Mouse (Mus musculus): ENCODE results near the gene Pcyt2.

The Pcyt2 gene

DNA sequence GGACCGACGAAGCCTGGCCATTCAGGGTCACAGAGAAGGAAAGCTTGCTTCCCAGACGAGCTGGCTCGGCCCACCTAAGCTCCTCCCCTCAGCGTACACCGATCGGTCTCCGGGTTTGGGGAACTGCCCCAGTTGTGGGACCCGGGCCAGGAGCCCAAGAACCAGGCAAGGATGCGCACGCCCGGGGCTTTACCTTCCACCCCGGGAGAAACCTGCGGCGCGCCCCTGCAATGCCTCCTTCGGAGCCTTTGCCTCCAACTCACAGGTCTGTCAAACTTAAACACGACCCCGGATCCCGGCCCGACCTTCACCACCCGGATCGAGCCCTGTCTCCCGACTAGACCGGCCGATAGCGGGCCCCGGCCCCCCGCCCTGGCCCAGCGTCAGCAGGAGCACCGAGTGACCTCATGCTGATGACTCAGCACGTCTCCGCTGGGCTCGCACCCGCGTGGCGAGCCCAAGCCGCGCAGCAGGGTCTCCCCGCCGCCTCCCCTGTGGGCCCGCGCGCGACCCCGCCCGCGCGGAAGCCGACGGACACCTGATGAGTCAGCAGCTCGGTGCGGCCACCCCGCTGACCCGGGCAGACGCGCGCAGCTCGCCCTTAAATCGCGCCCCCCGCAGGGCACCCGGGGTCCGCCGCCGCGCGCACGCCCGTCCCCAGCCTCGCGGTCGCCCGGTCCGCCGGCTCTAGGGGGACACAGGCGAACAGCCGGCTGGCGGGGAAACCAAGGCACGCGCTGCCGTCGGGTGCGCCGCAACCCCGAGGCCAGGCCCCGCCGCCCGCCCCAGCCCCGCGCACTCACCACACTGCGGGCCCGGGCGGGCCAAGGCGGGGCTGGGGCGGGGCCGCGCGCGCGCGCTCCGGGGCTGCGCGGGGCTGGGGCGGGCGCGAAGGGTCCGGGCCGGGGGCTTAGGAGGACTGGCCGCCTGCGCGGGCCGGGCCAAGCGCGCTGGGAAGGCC lies 15.1 kb upstream of the Pcyt2 start:
- peak; percentile 76 to 86 for DNase-seq

DNA sequence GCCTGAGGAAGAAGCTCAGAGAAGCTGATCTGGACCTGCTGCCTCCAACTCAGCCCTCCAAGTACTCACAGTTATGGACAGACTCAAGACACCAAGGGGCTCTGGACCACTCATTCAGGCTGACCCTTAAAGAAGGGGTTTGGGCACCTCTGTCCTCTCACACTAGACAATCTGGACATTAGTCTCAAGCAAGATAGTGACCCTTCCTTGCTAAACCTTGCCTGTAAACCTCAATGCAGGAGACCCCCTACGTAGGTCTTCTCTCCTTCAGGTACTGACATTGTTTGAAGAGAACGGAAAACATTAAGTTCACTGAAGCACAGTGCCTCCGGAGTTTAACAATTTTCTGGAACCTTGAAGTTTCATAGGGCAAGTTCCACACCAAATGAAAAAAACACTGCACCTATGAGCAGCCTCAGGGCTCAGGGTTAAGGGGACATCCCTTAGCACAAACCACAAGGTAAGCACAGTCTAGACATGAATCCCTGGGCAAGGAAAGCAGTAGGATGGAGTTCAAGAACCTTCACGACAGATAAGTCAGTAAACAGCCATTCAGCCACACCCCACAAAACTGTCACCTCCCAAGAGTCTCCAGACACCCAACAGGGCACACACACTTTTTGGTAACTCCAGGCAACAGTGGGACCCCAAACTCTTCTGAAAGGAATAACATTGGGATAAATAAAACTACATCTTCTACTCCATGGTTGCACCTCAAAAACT lies 14.2 kb upstream of the Pcyt2 start:
- DNase-seq, result no peak

DNA sequence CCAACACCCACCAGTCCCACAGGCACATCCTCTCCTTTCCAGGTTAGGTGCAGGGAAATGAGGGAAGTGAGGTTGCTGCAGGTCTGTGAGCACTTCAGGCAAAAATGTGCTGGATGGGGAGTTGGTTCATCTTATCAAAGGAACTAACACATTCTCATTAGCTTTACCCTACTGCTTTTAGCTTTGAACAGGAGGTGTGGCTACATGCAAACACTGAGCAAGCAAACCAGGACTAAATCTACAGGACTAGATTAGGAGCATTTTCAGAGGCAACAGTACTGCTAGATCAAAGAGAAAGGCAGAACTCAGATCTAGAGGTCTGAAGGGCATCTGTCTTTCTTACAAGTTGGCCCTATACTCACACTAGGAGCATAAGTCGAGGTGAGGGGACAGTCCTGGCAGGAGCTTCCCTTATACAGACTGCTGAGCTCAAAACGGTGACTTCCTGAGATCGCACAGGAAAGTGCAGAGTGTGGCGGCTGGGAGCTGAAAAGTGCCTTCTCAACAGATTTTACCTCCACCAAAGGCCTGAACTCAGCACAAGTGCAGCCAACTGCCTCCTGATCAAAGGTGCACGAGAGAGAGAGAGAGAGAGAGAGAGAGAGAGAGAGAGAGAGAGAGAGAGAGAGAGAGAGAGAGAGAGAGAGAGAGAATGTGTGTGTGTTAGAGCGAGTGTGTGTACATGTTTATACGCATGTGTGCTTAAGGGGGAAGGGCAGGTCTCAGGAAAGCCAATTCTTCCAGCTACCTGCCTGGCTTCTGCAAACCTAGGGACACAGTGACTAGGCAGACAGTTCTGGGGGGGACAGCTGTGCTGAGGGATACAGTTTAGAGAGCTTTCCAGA lies 13.4 kb upstream of the Pcyt2 start:
- DNase-seq, result peak in 1 of 2 experiments; percentile 52

DNA sequence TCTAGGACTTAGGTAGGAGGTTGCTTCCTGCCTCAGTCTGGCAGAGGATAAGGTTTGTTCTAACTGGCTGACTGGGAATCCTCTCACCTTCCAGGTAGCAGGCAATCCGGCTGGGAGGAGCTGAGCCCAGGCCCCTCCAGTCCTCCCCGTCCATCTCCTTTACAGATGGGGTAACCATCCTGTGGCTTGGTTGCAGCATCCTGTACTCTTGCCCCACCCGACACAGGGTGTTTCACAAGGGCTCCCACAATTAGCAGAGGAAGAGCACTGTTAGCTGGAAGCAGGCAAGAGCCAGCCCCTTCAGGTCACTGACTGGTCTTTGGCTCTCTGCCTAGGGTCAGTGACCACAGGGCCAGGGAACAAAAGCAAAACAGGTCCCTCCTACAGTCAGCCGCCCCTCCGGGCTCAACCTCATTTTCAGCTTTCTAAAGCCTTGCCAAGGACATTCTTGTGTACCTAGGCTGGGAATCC lies 12.7 kb upstream of the Pcyt2 start:
- peak; percentile 57 to 70 for DNase-seq

DNA sequence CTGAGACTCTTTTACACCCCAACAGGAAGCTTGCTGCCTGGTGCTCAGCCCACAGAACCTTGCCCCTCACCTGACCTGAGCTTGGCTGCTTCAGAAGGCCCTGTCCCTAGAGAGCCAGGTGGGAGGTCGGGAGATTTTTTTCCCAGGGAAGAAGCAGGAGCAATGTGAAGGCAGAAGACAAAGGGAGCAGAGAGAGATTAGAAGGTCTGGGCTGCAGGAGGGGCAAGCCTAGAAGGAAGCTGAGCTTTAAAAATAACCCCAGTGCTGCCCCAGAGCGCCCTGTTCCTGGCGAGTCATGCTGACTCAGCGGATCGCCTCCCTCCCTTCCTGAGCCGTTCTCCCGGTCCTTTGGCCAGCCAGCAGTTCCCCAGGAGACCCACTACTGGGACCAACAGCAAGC lies 12.2 kb upstream of the Pcyt2 start:
- peak; percentile 63 to 72 for DNase-seq

DNA sequence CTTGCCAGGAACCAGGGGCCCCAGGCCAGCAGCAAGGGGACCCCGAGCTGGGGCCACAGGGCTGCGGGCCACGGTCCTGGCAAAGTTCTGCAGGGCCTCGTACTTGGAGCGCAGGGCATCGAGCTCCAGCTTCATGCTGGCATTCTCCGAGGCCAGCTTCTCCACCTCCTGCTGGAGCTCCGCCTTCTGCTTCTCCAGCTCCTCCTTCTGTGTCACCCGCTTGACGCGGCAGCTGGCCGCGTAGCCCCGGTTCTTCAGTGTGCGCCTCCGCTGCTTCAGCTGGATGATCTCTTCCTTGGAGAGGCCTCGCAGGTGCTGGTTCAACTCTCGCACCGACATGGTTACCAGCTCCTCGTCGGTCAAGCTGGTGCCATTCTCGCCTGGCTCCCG lies 11.6 kb upstream of the Pcyt2 start:
- peak in 1 of 2 experiments; percentile 62 for DNase-seq

DNA sequence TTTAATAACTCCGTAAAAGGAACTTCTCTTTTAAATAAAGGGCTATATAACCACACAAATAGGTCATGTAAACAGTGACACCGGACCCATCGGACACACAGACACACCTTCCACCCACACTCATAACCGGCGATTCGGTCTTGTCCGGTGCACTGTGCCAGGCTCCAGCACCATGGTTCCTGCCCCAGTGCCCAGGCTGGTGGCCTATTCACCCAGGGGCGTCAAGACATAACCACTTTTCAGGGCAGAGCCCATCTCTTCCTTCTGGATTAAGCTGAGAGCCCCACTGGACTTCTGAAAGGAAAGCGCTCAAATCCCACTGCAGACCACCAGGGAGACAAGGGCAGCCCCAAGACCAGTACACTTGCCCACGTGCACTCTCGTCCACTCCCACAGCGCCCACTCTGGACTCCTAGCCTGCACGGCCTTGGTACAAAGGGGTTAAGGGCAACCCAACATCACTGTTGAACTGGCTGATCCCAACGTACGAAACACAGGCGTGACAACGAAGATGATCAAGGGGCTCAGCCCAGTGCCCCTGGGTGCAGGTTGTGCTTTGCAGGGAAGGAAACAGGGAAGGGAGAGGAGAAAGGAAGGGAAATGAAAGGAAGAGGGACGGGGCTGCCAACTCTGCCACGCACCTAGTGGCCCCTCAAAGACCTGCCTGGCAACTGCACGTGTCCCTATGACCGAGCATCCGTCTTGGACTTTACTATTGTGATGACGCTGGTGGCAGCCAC lies 11.0 kb upstream of the Pcyt2 start:
- DNase-seq, result no peak

DNA sequence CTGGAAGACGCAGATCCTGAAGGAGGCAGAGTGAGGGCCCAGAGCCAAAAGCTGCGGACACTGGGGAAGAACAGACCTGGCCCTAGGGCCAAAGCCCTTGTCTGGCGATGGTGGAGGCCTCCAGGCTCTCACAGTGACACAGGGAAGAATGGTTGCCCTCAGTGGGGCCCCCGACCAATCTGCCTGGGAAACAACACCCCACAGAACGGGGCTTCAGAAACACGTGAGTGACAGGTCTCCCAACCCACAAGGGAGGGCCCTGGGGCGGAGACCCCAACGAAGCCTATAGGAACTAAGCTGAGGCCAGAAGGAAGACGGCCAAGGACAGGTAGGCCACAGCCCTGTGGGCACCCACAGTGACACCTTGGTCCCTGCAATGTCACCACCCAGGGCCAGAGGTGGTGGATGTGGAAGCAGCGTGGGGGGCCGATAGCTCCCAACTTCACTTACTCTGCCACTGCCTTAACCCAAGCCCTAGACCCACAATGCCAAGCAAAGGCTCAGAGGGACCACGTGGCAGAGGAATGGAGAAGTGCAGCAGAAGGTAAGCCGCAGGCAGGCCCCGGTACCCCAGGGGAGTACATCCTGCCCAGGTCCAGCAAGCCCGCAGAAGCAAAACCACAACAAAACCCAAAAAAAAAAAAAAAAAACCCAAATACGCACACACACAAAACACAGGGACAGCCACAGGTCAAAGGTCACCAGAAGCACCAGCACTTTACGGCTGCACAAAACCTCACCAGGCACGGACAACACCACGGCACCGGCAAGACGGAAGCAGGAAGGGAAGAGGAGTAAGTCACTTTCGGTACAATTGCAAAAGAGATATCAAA lies 9.9 kb upstream of the Pcyt2 start:
- no peak for DNase-seq

DNA sequence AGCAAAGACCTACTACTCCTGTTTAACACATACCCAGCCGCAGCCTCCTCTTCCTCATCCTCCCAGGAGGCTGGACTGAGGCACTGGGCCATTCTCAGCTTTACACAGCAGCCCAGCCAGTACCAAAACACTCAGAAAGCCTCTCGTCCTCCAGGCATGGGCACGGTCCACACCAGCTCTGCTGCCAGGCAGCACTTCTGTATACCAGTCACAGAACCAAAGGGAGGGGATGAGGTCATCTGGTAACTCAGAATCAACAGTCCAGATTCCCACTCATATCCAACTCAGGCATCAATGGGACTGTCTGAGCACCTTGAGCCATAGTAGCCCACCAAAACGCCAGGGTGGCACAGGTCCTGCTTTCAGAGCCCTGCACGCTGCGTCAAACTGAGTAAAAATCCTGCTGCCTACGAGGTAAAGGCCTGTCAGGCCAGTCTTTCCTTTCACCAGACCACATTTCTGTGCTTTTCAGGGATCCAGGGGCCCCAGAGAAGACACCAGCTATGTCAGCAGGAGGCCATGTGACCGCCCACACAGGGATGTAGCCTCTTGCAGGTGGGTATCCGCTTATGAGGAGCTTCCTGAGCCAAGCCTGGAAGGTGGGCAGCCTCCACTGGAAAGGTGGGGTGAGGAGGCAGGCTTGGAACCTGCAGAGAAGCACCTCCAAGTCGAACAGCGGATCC lies 9.2 kb upstream of the Pcyt2 start:
- DNase-seq, result no peak

DNA sequence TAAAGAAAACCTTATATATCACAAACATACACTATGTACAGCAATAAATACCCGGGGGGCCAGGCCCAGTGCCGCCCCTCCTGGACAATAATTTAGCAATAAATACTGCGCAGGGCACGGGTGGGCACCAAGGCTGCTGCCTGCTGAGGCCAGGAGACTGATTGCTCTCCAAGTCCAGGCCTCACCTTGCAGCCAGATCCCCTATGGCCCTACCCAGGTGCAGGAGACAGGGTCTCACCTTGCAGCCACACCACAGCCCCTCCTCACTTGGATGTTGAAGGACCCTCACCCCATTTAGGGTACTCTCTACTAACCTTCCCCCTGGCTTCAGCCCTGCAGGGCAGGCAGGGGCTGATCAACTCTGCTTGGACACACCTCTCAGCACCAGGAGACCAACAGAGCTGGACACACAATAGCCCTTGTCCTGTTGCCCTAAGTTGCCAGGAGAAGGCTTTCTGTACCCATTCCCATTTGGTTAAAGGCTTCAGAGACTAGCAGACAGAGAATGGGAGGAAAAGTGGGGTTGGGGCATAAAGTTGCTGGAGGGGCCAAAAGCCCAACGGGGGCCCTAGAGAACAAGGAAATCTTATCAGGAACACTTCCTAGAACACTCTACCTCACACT lies 7.5 kb upstream of the Pcyt2 start, which contains the start of gene Sirt7:
Gene Sirt7, minus strand, starts transcription at position 89 of the 624 bp plus-strand sequence.
- no peak for DNase-seq

DNA sequence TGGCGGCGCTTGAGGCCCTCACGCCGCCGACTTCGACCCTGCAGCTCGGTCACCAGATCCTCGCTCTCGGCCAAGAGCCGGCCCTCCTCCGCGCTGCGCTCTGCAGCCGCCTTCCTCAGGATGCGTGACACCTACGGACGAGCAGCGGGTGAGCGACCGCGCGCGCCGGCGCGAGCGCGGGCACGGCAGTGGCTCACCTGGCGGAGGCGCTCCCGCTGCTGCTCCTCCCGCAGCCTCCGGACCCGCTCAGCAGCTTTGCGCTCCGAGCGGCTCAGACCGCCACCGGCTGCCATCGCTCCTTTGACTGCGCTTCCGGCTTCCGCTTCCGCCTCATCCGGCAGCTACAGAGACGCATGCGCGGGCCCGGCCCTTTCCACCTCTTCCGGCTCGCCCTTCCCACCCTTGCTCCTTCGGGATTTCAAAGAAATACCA lies 7.0 kb upstream of the Pcyt2 start:
- peak; percentile 90 to 94 for DNase-seq

DNA sequence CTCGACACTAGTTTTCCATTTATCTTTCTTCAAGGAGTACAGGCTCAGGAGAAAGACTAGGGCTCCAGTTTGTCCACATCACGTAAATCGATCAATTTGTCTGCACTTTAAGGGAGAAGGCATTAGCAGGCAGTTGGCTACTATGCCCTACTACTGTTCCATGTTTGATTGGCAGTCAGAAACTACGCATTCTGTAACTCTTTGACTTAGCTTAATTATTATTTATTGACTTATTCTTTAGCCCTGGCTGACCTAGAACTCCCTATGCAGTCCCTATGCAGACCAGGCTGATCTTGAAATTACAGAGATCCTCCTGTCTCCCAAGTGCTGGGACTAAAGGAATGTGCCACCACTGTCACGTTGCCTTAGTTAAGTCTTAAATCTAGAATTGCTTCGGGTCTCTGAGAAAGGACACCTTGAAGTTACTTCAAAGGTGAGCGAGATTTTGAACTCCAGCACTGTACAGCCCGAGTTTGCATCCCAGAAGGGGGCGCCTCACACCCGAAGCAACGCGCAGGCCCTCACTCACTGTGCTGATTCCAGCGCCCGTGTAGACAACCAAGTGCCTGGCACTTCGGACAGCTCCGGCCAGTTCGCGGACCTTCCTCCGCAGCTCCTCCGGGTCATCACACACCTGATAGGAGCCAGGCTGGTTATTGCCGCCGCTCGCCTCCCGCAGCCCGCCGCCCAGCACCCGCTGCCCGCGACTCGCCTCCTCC lies 6.4 kb upstream of the Pcyt2 start:
- peak; percentile 82 to 89 for DNase-seq

DNA sequence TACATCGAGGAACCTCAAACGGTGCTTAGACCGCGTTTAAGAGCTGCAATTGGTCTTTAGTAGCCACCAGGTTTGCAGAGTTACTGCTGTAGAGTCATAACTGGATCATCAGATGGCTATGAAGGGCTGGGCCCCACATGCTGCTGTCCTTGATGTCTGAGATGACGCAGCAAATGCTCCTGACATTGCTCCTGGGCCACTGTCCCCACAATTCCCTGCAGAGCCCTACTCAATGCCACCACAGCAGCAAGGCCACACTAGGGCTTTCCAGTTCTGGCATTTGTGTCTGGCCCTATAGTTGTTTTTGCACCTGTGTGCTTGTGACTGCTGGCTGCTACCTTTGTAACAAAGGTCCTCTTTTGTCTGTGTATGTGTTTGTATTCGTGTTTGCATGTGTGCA lies 5.1 kb upstream of the Pcyt2 start:
- no peak for DNase-seq

DNA sequence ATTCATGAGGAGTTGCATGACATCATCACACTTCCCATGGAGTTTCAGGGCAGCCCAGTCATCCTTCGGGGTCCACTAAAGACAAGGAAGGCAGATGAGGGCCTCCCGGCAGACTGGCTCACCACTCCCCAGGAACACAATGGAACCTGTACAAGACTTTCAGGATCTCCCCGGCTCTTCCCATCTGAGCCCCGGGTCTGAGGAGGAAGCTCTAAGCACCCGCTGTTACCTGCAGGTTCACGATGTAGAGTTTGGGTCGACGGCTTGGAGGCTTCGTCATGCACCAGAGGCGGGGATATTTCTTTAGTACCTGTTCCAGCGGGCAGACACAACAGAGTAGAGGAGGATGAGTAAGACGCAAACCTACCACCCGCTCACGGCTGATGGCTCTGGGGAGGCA lies 2.5 kb upstream of the Pcyt2 start:
- no peak for DNase-seq

DNA sequence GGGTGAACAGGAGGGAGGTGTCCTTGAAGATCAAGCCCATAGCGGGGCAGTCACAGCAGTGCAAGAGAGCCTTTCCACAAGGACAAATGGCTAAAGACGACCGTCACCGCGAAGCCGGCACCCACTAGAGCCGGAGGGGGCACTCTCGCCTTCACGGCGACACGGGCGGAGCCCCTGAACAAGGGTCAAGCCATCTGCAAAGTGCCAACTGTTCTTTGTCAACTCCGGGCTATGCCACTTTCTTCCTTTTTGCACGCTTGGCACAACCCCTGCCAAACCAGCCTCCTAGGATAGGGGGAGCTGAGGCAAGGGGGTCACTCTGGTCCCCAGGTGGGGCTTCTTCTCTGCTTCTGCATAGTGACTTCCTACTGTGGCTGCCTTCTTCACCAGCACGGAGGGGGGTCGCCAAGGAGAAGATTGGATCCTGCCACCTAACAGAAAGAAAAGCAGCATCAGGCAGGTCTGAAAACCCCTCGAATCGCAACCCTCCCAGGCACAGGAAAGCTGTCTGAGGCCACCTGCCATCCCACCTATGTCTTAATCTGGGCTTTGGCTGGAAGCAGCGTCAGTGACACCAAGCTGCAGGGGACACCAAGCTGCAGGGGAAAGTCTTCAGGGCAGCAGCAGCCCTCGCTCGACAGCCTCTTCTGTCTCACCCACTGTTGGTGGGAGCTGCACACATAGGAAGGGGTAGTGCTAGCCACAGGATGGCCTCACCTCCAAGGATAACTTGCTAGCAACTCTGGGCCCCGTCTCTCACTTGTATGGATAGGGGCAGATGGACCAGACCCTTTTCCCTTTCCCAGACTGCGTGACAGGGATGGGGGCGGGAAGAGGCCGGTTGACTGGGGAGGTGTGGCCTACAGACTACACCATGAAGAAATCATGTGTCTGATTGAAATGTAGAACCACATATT lies 1.1 kb upstream of the Pcyt2 start:
- no peak for DNase-seq

DNA sequence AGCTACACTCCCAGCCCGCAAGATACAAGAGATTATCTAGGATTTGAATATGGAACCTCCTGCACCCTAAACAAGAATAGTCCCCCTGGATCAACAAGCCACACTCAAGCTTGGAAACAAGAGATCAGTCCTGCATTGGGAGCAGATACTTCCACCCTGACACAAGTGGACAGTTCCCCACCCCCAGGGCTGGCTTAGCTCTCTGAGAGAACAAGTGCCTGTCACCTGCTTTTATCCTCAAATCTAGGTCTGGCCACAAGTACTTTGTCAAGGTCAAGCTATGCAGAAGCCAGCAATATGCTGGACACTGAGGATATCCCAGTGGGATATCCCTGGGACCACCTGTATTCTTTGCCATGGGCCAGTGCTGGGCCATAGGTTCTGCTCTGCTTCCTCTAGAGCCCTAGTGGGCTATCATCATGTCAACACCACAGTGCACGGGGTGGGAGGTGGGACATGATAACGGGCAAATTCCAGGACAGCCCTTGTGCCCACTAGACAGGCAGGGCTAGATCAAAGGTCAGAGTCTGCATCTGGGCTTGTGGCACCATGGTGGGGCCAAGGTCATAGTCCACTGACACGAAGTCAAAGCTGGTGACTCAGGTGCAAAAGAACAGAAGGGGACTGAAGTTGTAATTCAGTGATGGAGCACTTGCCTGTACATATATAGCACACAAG lies 980 bp downstream of the Pcyt2 start:
- DNase-seq, result peak in 1 of 2 experiments; percentile 37

DNA sequence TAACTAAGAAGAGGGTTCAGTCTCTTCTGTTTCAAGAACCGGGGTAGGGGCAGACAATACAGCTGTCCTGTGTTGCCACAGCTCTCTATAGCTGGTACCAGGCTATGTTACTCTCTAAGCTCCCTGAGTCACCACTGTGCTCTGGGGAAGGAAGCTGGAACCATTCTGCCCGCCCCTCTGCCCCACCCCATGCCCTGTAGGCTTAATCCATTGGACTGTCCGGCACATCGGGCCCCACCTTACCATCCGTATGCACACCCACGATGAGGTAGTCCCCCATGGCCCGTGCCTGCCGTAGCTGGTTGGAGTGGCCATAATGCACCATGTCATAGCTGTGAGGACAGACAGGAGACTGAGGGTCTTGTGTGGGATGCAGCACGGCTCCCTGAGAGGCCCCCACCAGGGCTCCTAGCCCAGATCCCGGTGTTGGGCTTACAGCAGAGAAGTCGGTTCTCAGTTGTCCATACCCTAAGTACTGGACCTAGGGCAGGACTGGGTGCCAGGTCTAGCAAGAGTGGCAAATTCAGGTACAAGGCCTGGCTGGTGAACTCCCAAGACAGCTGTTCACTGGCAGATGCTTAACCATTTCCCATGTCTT lies 2.0 kb downstream of the Pcyt2 start:
- DNase-seq, result no peak
